Mouse (Mus musculus) thymus, adult 18-20 months (tissue): ENCODE measurements at regions not wholly inside any gene's neighbourhood (a gene's known extent, or its start where the extent isn't known, plus 50 kb on each side); places are given as distances from the start of the nearest gene placed in this dataset.

Experiments
- DNase-seq, 2 experiments: peaks; one replicate each; pipeline ENCODE4 v3.0.0; 2022; ENCODE audit warnings: mixed read lengths in 2 of 2

DNA sequence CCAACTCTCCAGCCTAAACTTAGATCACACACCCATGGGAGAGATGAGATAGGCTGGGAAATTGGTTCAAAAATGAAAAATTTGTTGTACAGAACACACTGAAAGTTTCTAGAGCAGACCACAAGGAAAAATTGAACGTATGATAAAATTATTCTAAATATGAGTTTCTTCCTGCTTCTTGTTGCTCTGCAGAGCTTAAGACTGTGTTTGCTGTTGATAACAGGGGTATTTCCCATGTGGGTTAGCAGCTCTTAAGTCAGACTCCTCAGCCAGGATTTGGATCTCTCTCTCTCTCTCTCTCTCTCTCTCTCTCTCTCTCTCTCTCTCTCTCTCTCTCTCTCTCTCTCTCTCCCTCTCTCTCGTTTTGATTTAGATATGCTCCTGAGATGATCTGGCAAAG, 173.5 kb upstream of the Stt3b start:
- DNase-seq = no peak

DNA sequence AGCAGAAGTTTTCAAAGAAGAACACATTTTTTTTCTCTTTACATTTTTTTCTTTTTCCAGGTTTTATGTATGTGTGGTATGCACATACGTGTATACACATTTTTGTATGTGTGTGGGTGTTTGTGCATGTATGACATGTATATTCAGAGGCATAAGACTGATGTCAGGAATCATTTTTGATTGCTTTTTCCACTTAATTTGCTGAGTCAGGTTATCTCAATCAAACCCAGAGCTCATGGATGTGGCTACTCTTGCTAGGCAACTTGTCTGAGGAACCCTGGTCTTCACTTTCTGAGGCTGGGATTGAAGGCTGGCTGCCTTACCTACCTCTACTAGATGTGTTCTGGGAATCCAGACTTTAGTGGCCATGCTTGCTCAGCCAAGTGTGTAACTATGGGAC, 174.2 kb upstream of the Stt3b start:
- no peak for DNase-seq

GRCm38 (mm10) chr9:115485219-115485618, 175.0 kb upstream of the Stt3b start:
- no peak for DNase-seq

- no peak for DNase-seq
Observed at GRCm38 (mm10) chr9:115487175-115487760, 177.0 kb upstream of the Stt3b start.

DNA sequence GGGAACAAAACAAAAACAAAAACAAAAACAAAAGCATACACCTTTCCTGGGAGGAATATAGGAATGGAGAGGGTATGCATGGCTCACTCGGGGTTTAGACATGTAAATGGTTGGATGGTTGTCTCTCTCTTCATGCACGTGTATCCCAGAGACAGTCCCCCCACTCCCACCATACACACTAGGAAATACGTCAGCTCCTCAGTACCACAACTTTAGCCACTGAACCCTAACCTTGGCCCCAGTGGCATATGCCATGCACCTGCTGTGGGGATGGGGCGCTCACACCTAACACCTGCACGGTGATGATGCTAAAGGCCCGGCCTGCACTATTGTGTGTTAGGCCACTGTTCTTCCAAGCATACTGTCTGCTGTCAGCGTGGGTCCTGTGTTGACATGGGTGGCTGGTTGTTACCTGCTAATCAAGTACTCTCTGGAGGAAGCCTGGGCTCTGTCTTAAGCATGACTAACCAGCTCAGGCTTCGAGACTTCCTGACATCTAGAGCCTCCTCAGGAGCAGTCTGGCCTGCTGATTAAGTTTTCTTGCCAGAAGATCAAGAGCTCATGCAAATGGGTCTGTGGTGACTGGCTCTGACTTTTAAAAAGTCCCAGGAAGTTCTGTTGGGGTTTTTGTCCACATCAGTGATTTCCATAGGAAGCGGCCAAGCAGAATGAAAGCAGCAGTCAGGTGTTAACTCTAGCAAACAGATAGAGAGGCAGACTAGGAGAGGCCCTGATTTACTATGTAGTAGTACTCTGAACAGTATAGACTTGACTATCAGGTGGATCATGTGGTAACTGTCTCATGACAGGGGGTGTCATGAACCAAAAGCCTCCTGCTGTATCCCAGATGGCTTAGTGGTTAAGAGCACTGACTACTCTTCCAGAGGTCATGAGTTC, 178.9 kb upstream of the Stt3b start:
- no peak for DNase-seq

DNA sequence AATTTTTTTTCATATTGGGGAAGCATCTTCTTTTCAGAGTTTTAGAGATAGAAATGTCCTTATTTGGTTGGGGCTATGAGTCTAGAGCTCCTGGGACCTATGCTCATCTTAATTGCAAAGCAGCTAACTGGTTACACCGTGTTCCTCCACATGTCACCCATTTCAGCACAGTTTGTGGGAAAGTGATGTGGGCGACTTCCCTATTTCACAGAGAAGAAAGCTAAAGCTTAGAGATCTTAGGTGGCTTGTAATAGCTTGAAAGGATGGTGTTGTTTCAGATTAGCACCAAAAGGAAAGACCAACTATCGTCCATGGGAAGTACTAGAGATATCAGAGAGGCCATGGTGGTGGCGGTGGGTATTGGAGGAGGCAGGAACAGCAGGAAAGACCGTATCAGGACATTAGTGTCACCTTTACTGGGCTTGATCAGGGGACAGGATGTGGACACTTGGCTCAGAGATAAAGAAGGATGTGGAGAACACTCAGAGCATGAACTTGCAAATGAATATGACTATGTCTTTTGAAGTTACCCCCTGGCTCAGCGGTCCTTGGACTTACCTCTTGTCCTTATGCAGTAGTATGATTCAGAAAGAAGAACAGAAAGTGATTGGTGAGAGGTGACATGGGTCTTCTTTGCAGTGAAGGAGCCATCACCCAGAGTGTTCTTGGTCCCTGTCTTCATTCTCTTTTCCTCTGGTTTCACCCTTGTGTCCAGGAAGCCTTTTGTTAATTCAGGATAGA, 182.4 kb upstream of the Stt3b start:
- DNase-seq = no peak

DNA sequence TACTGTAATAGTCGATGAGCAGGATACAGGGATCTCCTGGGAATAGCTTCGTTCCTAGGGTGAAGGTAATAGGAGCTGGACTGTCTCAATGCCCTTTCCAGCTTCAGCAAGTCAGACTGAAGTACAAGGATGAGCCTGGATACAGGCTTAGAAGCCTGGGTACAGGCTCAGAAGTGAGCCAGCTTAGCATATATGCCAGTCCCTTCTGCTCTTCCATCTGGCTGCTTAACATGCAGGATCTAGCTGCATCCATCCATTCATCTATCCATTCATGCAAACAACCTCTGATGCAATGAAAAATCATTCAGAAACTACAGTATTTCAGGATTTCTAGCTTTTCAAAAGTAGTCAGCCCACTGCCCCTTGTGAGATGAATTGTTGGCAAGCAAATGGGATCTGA, 183.5 kb upstream of the Stt3b start:
- DNase-seq = no peak

GRCm38 (mm10) chr9:115499536-115499935, 189.3 kb upstream of the Stt3b start:
- no peak for DNase-seq

DNA sequence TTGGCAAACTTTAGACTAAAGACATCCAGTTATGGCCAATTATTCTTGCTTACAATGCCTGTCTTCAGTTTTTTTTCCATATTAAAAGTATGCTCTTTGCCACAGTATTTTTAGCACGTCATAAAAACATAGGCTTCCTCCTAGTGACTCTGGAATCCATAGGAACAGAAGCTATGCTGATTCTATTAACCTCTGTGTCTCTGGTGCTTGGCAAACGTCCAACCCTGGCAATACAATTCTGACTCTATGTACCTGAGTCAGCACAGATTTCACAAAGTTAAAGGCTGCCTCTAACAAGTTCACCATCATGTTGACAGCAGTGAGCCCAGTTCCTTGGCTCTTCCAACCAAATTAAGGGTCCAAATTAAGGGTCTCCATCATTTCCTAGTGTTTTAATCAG, 194.6 kb upstream of the Stt3b start:
- DNase-seq = no peak

GRCm38 (mm10) chr9:115507131-115507689, 197.0 kb upstream of the Stt3b start:
- DNase-seq = no peak

DNA sequence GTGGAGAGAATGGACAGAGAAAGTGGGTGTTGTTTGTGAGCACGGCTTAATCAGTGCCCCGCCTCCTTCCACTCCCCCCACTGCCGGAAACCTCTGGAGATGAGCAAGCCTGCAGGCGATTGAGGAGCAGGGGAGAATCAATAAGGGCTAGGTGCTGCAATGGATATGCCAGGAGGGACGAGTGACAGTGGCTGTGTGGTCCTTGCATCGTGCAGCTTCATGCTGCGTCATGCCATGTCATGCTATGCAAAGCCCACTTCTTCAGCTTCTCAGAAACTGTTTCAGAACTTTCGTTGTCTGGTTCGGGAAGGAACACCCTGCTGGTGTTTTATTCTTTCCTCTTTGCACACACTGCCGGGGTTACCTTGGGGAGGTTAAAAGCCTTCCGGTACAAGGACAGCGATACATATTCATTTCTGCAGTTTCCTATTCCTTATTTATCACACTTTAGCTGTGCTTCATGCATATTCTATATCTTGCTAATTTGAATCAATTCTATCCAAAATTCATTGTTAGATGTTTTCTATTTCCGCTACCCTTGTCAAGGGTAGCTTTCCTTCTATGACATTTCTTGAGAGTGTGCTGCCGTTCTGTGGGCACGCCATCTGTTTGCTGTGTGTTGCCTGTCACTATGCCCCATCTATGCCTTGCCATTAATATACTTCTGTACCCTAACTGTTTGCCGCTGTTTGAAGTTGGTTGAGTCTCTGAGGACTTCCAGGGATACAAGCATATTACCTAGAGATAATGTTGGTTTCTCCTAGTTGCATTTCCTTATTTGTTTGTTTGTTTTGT, 202.8 kb upstream of the Stt3b start:
- DNase-seq = no peak

DNA sequence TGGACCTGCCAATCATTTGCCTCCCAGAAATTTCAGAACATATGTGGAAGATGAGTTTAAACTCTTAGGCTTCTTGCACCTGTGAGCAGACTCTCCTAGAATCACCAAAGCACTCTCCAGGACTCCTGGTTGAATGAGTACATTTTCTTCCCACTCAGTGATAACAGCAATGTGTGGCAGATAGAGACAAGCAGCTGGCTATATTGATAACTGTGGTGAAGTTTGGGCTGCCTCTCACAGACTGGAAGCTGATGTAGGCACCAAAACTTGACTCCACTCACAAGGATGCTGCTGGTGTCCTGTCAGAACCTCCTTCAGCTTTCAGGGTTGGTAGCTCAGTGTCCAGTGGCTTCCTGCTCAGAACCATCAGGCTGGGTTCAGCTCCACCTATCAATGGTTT, 207.7 kb upstream of the Stt3b start:
- no peak for DNase-seq

DNA sequence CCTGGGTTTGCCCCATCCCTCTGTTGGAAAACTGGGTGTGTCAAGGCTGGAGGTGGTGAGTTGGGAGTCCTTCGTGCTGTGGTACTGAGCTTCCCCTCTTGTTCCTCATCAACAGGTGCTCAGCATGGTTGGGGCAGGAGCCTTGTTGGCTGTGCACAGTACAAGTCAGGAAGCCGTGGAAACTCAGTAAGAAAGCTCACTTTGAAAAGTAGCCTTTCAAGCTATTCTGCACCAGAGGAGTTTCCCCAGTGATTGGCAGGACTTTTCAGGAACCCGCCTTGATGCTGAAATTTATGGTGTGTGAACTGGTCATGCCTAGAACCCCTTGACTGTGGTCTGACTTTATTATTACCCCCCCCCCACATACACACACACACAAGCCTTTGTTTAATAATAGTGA, 213.9 kb upstream of the Stt3b start:
- no peak for DNase-seq

DNA sequence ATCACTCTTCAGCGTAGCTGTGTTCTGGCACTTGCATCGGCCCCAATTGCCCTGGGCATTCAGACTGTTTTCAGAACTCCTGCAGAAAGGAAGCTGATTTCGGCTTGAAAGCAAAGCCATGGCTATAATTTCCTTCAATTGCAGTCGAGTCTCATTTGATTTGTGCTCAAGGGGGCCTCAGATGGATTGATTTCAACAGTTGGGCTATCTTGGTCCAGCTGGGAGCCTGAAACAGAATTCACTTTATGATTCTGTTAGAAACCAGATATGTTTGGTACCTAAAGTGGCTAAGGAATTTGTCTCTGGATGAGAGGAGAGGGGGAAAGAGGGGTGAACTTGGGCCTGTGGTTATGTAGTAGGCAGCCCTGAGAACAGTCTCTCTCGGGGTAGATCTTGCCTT, 214.4 kb upstream of the Stt3b start:
- no peak for DNase-seq

DNA sequence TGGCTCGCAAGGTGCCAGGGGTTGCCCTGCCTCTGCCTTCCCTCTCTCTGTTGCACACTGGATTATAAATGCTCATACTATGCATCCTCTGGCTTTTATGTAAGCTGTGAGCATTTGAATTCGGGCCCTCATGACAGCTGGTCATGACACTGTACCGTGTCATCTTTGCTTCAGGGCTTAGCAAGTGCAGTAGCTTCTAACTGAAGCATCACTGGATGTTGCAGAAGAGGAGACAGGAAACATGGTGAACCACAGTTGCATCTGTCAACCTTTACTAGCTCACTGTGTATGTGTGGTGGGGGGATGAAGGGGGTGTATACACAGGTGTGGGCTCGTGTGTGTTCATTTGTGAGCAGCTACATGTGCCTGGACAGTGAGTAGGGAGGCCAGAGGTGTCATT, 216.1 kb upstream of the Stt3b start:
- peak; percentile 13 to 57 for DNase-seq

DNA sequence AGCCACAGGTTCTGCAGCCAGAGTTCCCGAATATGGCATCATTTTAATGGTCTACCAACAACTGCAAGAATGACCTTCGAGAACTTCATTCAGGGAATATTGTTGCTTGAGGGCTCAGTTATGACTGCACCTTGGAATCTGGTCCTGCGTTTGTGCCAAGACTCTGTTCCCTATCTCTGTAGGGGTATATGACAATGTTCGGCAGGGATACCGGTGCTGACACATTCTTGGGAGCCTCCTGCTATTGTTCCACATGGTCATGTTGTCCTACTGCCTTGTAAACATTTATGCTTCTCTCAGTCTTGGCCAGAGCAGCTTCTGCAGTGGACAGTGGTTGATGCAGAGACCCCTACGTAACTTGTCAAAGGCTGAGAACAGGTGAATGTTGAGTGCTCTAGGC, 216.8 kb upstream of the Stt3b start:
- no peak for DNase-seq

- no peak for DNase-seq
Observed at GRCm38 (mm10) chr9:115534198-115534597, 224.0 kb upstream of the Stt3b start.

- no peak for DNase-seq
Observed at GRCm38 (mm10) chr9:115543665-115544064, 233.4 kb upstream of the Stt3b start.

DNA sequence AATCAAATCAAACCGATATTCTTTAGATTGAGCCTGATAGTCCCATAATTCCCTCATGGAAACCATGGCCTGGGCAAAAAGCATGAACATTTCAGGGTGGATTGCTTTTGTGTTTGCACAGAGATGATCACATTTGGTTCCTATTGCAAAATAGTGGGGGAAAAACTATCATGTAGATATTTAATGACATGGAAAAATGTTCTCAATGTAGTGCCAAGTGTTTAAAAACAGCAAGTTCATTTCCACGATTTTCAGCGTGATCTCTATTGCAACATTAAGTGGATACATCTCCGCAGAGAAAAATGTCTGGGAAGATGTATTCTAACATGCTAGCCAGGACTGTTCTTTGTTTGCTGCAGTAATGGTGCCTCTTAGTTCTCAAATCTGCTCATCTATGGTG, 235.0 kb upstream of the Stt3b start:
- no peak for DNase-seq

DNA sequence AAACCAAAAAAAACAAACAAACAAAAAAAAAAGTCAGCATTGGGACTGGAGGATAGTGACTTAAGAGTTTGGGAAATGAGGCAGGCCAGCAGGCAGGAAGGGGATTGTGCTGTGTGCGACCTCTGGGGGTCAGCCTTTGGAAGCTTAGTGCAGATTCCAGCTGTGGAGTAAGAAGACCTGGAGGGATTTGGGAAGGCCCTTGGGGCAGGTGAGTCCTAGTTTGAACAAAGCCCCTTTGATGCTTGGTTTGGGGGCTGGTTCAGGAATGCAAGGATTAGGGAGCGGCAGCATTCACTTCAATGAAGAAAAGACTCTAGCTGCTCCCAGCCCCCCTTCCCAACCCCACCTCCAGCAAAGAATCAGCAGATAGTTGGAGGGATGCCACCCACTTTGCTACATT, 235.6 kb upstream of the Stt3b start:
- no peak for DNase-seq

GRCm38 (mm10) chr9:115547625-115548325, 237.6 kb upstream of the Stt3b start:
- no peak for DNase-seq

GRCm38 (mm10) chr9:115548722-115549349, 238.6 kb upstream of the Stt3b start:
- DNase-seq = no peak
